Mouse (Mus musculus): ENCODE results near the gene Rgl1.
"Not testable (repeated sequence)": the region's sequence is repeated elsewhere in the genome, so short reads cannot be mapped to it uniquely, and the experiment has no call there.

- not testable (repeated sequence) for TF ChIP-seq CTCF (IDR thresholded peaks at IDR 0.05; ENCODE audit: low read depth, low read length); POLR2A (IDR thresholded peaks at IDR 0.05; ENCODE audit: extremely low read depth, insufficient read depth, low read length)
Measured at GRCm38 (mm10) chr1:152785446-152785845, 19.3 kb upstream of the Rgl1 start.

Measured in liver, adult 2 months (tissue).